2 mouse cellular contexts compared by ENCODE assay signal in the genomic region with DNA sequence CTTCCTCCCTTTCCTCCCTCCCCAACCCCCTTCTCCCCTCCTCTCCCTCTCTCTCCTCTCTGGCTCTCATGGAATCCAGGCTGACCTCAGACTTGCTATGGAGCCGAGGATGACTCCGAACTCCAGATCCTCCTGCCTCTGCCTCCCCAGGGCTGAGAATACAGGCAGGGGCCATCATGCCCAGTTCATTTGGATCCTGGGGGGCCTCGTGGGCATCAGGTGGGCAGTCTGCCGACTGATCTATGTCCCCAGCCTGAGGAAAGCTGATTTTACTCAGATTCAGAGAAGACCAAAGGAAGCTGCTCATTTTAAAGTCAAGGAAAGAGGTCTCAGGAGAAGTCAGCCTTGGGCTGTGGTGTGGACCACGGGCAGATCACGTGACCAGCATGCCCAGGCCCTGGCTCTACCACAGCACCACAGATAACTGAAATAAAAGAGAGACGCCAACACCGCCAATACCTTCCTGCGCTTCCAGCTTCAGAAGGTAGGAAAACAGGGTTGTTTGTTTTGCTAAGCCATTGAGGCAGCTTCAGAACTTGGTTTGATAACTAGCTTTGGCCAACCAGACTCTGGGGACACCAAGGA.
TF ChIP-seq lines count a peak whose summit lies in the region.

No protein-coding gene starts in this region.

TF ChIP-seq in C2C12, 6 proteins besides CTCF, POLR2A, EP300 and RAD21 (continued from another document):
- TF ChIP-seq MYOD1 (IDR thresholded peaks at IDR 0.05; ENCODE audit: control insufficient read depth, insufficient read length, low read depth) (no peak), USF1 (IDR thresholded peaks at IDR 0.05; ENCODE audit: low read depth) (peak; percentile 20), MAX (IDR thresholded peaks at IDR 0.05) (no peak)

TF ChIP-seq in MEL, 35 proteins besides CTCF, POLR2A, EP300 and RAD21:
- TF ChIP-seq USF1 (IDR thresholded peaks at IDR 0.05; ENCODE audit: low read depth, low read length): peak; percentile 93
- TF ChIP-seq USF2 (IDR thresholded peaks at IDR 0.05; ENCODE audit: borderline replicate concordance in 1 of 2, insufficient read depth in 1 of 2, low read depth in 1 of 2, low read length in 2 of 2): peak; percentile 32 to 53; a peak in 1 of 4 replicates
- no peak for TF ChIP-seq MAZ (IDR thresholded peaks at IDR 0.05; ENCODE audit: low read depth, low read length)
- no peak for TF ChIP-seq TBP (IDR thresholded peaks at IDR 0.05; ENCODE audit: low read depth, low read length)
- no peak for TF ChIP-seq CHD1 (IDR thresholded peaks at IDR 0.05; ENCODE audit: low read depth, low read length)
- TF ChIP-seq TCF12 (IDR thresholded peaks at IDR 0.05; ENCODE audit: low read depth, low read length): no peak
- TF ChIP-seq BHLHE40 (IDR thresholded peaks at IDR 0.05; ENCODE audit: borderline replicate concordance, low read depth, low read length): peak; percentile 57; the same call in 1 of the 2 replicates
